Mouse (Mus musculus) heart, postnatal 0 days (tissue): ENCODE results near the gene Ern1. TPM values are rescaled to one million over a fixed set of nuclear protein-coding genes. Genes with fewer than 3 reads are reported as not detected.

Experiments used
- ATAC-seq: fragments of 200-750 bp; cut with Nextera tagmentation; 2 replicates; pipeline ENCODE4 v1.8.0; 2017; ENCODE audit warnings: low read depth, moderate number of reproducible peaks, moderate library complexity; ENCODE audit not compliant: insufficient read depth
- DNase-seq: peaks from one replicate; pipeline ENCODE4 v3.0.0-alpha.2; 2016; ENCODE audit warnings: low spot score
- H3K27ac ChIP-seq: fragments of 300-500 bp; sonication (generic); 2 replicates; pipeline ENCODE4 v1.5.1; 2014; ENCODE audit warnings: low read depth, mild to moderate bottlenecking
- H3K27me3 ChIP-seq: fragments of 300-500 bp; sonication (generic); 2 replicates; pipeline ENCODE4 v1.6.1; 2014; ENCODE audit warnings: low read length, mixed read lengths; ENCODE audit not compliant: control insufficient read depth, insufficient read depth
- H3K36me3 ChIP-seq: fragments of 300-500 bp; sonication (generic); replicated peaks from 2 replicates; pipeline ENCODE4 v1.6.1; 2014; ENCODE audit warnings: low read length, mixed read lengths; ENCODE audit not compliant: control insufficient read depth, insufficient read depth
- H3K4me1 ChIP-seq: fragments of 300-500 bp; sonication (generic); 2 replicates; pipeline ENCODE4 v1.6.1; 2014; ENCODE audit warnings: antibody characterized with exemption; ENCODE audit not compliant: control insufficient read depth, insufficient read depth
- H3K4me2 ChIP-seq: fragments of 300-500 bp; sonication (generic); 2 replicates; pipeline ENCODE4 v1.6.1; 2014; ENCODE audit warnings: low read depth, mild to moderate bottlenecking, low read length, moderate library complexity
- H3K4me3 ChIP-seq: fragments of 300-500 bp; sonication (generic); 2 replicates; pipeline ENCODE4 v1.5.1; 2014; ENCODE audit warnings: low read depth, low read length
- H3K9ac ChIP-seq: fragments of 300-500 bp; sonication (generic); replicated peaks from 2 replicates; pipeline ENCODE4 v1.6.1; 2014; ENCODE audit warnings: low read depth, low read length, mixed read lengths
- H3K9me3 ChIP-seq: fragments of 300-500 bp; sonication (generic); replicated peaks from 2 replicates; pipeline ENCODE4 v1.6.1; 2016; ENCODE audit warnings: low read length; ENCODE audit not compliant: control insufficient read depth
- CTCF ChIP-seq: IDR thresholded peaks from 2 replicates; pipeline ENCODE4 v1.5.1; 2016; ENCODE audit warnings: antibody characterized with exemption, control low read depth, low read depth
- EP300 ChIP-seq: IDR thresholded peaks from 2 replicates; pipeline ENCODE4 v1.6.1; 2016; ENCODE audit warnings: antibody characterized with exemption, low read depth
- WGBS: fragments of 180-500 bp; shearing (Covaris S2); extraction: QIAGEN DNeasy Blood & Tissue Kit; methylation state at CpG from one replicate; pipeline ENCODE4 v1.1.7; 2014; 5-methylcytosine and 5-hydroxymethylcytosine counted together
- polyA plus RNA-seq: library from polyadenylated mRNA; unstranded; fragments of >200 nt; fragmentation: Nextera tagmentation; extraction: Ambion mirVana; gene quantifications from 2 replicates; pipeline ENCODE4 v1.2.1, GENCODE M21; 2015
- total RNA-seq: library from RNA; depleted of rRNA; stranded (reverse); fragments of >200 nt; gene quantifications from 2 replicates; pipeline ENCODE4 v1.2.3, GENCODE M21; 2014; ENCODE audit warnings: low replicate concordance

Ern1 gene
- total and polyA plus RNA-seq, 2 experiments from 2014 or later: 2.6 to 5.0 TPM

DNA sequence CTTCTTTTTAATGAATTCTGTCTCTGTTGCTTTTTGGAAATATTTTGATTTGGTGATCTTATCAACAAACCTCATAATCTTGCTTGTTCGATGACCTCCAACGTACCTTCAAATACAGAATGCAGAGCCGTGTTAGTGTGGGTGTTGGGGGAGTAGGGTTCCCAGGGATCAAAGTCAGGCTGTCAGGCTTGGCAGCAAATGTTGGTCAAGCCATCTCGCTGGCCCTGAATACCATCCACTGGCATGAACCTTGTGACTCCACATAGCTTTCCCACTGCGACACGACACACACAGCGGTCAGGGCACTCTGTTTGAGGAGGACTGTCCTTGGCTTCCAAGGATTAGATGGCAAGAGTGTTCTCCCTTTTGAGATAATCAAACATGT lies 24.3 kb upstream of the Ern1 start:
- ATAC-seq (no peak), DNase-seq (no peak)
- H3K27ac ChIP-seq: no peak overlapping the region
- H3K4me1 ChIP-seq: no peaks in the 10 kb centered on the region
- H3K9ac ChIP-seq: no peak overlapping the region
- no peaks in the 10 kb centered on the region for H3K9me3 ChIP-seq
- WGBS: 58% methylated on average over 7 of the region's 7 CpGs
- no peak overlapping the region for H3K4me2 ChIP-seq
- peaks cover 20% of the 10 kb centered on the region for H3K36me3 ChIP-seq
- no peak overlapping the region for H3K4me3 ChIP-seq
- H3K27me3 ChIP-seq: no peaks in the 10 kb centered on the region
- TF ChIP-seq CTCF (no peak), EP300 (no peak)

DNA sequence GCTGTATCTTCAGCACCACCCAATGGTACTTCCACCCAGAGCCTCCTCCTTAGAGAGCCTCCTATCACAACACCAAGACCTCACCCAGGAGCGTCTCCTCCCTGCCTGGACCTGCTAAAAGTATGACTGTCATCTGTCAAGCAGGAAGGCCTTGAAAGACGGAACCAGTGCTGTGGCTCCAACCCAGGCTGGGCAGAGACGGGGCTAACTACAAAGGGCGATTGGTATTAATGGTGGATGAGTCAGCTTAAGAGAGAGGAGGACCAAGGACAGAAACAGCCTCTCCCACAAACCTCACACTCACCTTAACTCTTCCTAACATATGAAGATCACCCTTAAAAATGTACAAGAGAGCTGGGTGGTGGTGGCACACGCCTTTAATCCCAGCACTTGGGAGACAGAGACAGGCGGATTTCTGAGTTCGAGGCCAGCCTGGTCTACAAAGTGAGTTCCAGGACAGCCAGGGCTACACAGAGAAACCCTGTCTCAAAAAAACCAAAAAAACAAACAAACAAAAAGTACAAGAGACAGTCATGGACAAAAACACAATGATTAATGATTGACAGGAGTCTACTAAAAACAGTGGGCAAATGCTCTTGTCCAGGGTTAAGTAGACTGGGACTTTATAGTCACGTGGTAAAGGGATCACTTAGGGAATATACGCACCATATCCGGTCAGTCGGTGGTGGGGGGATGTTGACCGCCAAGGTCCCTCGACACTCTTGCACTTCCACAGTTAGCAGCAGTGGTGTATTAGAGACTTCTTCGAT lies 23.8 kb upstream of the Ern1 start:
- no peak overlapping the region for H3K9ac ChIP-seq
- H3K36me3 ChIP-seq: peaks cover 20% of the 10 kb centered on the region
- peak overlapping the region; percentile 3; the same call in 1 of the 2 replicates for H3K27ac ChIP-seq
- no peak overlapping the region for H3K4me3 ChIP-seq
- DNase-seq (no peak), ATAC-seq (no peak)
- no peak overlapping the region for H3K4me2 ChIP-seq
- H3K9me3 ChIP-seq: no peaks in the 10 kb centered on the region
- 83% methylated on average over 14 of the region's 14 CpGs for WGBS
- no peaks in the 10 kb centered on the region for H3K27me3 ChIP-seq
- TF ChIP-seq EP300: no peak
- TF ChIP-seq CTCF: no peak
- no peaks in the 10 kb centered on the region for H3K4me1 ChIP-seq

DNA sequence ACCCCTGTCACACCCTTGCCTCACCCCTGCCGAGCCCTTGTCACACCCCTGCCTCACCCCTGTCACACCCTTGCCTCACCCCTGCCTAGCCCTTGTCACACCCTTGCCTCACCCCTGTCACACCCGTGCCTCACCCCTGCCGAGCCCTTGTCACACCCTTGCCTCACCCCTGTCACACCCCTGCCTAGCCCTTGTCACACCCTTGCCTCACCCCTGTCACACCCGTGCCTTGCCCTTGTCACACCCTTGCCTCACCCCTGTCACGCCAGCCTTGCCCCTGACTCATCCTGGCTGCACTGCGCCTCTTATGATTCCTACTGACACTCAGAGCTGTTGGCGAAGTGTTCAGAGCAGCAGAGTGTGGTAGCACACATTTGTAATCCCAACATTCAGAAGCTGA lies 20.0 kb upstream of the Ern1 start:
- Histone ChIP-seq H3K4me3 (no peak overlapping the region), H3K36me3 (peaks cover 20% of the 10 kb centered on the region), H3K27me3 (no peaks in the 10 kb centered on the region), H3K9ac (no peak overlapping the region), H3K4me1 (no peaks in the 10 kb centered on the region), H3K27ac (no peak overlapping the region), H3K9me3 (no peaks in the 10 kb centered on the region), H3K4me2 (no peak overlapping the region)
- DNase-seq (no peak), ATAC-seq (no peak)
- WGBS: 77% methylated on average over 7 of the region's 7 CpGs
- TF ChIP-seq CTCF (no peak), EP300 (no peak)

DNA sequence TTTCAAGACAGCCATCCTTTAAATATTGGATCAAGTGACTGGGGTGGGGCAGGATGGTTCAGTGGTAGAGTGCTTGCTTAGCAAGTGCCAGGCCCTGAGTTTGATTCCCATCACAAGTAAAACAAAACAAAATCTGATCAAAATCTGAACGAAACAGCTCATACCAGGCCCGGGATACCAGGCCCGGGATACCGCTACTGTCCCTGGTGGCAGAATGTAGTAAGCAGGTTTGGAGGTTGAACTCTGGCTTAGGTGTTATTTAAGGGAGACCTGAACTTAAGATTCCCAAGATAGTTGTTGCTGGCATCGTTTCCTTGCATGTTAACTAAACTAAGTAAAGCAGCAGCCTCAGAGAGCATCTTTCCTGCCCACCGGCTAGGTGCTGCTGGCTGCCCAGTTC lies 18.6 kb upstream of the Ern1 start:
- Histone ChIP-seq H3K4me2 (no peak overlapping the region), H3K4me3 (no peak overlapping the region), H3K27ac (no peak overlapping the region), H3K9ac (no peak overlapping the region), H3K27me3 (no peaks in the 10 kb centered on the region), H3K4me1 (peaks cover 5% of the 10 kb centered on the region; the same call in 1 of the 2 replicates), H3K9me3 (no peaks in the 10 kb centered on the region), H3K36me3 (peaks cover 13% of the 10 kb centered on the region)
- DNase-seq (no peak), ATAC-seq (no peak)
- TF ChIP-seq CTCF (peak; percentile 10; the same call in 1 of the 2 replicates), EP300 (no peak)
- 79% methylated on average over 6 of the region's 6 CpGs for WGBS

DNA sequence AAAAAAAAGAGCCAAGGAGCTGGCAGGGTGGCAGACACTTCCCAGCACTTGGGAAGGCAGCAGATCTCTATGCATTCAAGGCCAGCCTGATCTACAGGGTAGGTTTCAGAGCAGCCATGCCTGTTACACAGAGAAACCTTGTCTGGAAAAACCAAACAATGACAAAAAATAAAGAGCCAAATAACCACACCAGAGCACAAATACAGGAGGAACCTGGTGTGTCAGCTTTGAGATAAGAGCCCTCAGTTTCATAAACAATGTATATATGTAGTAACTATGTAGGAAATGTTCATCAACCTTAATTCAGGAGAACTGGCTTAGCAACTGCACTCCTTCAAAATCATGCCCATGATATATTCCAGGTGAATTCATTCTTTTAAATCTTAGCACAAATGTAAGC lies 16.5 kb upstream of the Ern1 start:
- no peak overlapping the region for H3K4me2 ChIP-seq
- no peak overlapping the region for H3K4me3 ChIP-seq
- H3K9ac ChIP-seq: no peak overlapping the region
- TF ChIP-seq EP300 (no peak), CTCF (no peak)
- no peaks in the 10 kb centered on the region for H3K27me3 ChIP-seq
- no peak overlapping the region for H3K27ac ChIP-seq
- DNase-seq (no peak), ATAC-seq (no peak)
- H3K4me1 ChIP-seq: peaks cover 5% of the 10 kb centered on the region; the same call in 1 of the 2 replicates
- no peaks in the 10 kb centered on the region for H3K9me3 ChIP-seq
- peaks cover 6% of the 10 kb centered on the region for H3K36me3 ChIP-seq

DNA sequence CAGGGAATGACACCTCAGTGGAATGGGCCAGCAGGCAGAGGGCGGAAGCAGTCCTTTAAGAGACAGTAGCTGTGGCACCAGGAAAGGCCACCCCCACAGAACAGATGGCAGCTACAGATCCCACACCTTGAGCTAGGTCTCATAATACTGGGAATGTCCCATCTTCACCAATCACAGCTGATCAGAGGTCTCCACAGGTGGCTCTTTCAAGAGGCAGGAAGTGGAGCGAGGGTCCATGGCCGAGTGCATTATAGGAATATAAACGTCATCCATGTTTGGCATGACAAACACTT lies 15.7 kb upstream of the Ern1 start:
- Histone ChIP-seq H3K27ac (no peak overlapping the region), H3K27me3 (no peaks in the 10 kb centered on the region), H3K4me2 (no peak overlapping the region), H3K4me1 (peaks cover 5% of the 10 kb centered on the region; the same call in 1 of the 2 replicates), H3K9me3 (no peaks in the 10 kb centered on the region), H3K36me3 (no peaks in the 10 kb centered on the region; the same call in 1 of the 2 replicates), H3K4me3 (no peak overlapping the region), H3K9ac (no peak overlapping the region)
- 77% methylated on average over 4 of the region's 4 CpGs for WGBS
- ATAC-seq (no peak), DNase-seq (no peak)
- TF ChIP-seq EP300 (no peak), CTCF (no peak)
